Mouse (Mus musculus) forebrain, embryonic 16.5 days (tissue): Measurements from ENCODE around the gene Pacs1. TPM values are rescaled to one million over a fixed set of nuclear protein-coding genes. Genes with fewer than 3 reads are reported as not detected.

Source experiments
- ATAC-seq: fragments of 200-750 bp; cut with Nextera tagmentation; 2 replicates; pipeline ENCODE4 v1.8.0; 2017; ENCODE audit warnings: mild to moderate bottlenecking, moderate library complexity
- H3K27ac ChIP-seq: fragments of 300-500 bp; sonication (generic); 2 replicates; pipeline ENCODE4 v1.5.1; 2014; ENCODE audit warnings: low read length, control low read depth
- H3K27me3 ChIP-seq: fragments of 300-500 bp; sonication (generic); replicated peaks from 2 replicates; pipeline ENCODE4 v1.6.1; 2014; ENCODE audit warnings: low read length; ENCODE audit not compliant: control insufficient read depth, insufficient read depth
- H3K36me3 ChIP-seq: fragments of 300-500 bp; sonication (generic); 2 replicates; pipeline ENCODE4 v1.6.1; 2014; ENCODE audit not compliant: control insufficient read depth, insufficient read depth
- H3K4me1 ChIP-seq: fragments of 300-500 bp; sonication (generic); replicated peaks from 2 replicates; pipeline ENCODE4 v1.6.1; 2014; ENCODE audit warnings: low read length; ENCODE audit not compliant: control insufficient read depth, insufficient read depth
- H3K4me2 ChIP-seq: fragments of 300-500 bp; sonication (generic); 2 replicates; pipeline ENCODE4 v1.6.1; 2014; ENCODE audit warnings: mild to moderate bottlenecking, low read length, control low read depth
- H3K4me3 ChIP-seq: fragments of 300-500 bp; sonication (generic); replicated peaks from 2 replicates; pipeline ENCODE4 v1.5.1; 2014; ENCODE audit warnings: mild to moderate bottlenecking, low read length, control low read depth
- H3K9ac ChIP-seq: fragments of 300-500 bp; sonication (generic); replicated peaks from 2 replicates; pipeline ENCODE4 v1.6.1; 2014; ENCODE audit warnings: low read depth, low read length, control low read depth
- H3K9me3 ChIP-seq: fragments of 300-500 bp; sonication (generic); 2 replicates; pipeline ENCODE4 v1.6.1; 2016; ENCODE audit warnings: low read length; ENCODE audit not compliant: control insufficient read depth
- WGBS: fragments of 180-500 bp; shearing (Covaris S2); extraction: QIAGEN DNeasy Blood & Tissue Kit; methylation state at CpG from one replicate; pipeline ENCODE4 v1.1.7; 2014; 5-methylcytosine and 5-hydroxymethylcytosine counted together
- polyA plus RNA-seq: library from polyadenylated mRNA; unstranded; fragments of >200 nt; fragmentation: Nextera tagmentation; extraction: Ambion mirVana; gene quantifications from 2 replicates; pipeline ENCODE4 v1.2.1, GENCODE M21; 2015

Pacs1 gene
- 38.0 and 39.1 TPM in 2 replicates for polyA plus RNA-seq

- Histone ChIP-seq H3K4me1 (peaks cover 25% of the 10 kb centered on the region), H3K4me2 (peak within 1 kb of the TSS; percentile 70), H3K27ac (peak within 1 kb of the TSS; percentile 84), H3K9me3 (no peaks in the 10 kb centered on the region), H3K36me3 (peaks cover 24% of the 10 kb centered on the region), H3K27me3 (no peaks in the 10 kb centered on the region), H3K9ac (peak within 1 kb of the TSS; percentile 92), H3K4me3 (peak within 1 kb of the TSS; percentile 90)
- peak; percentile 93 for ATAC-seq
- 2% methylated on average over 47 of the region's 97 CpGs for WGBS
Observed at GRCm38 (mm10) chr19:5272801-5273733, at the start of gene Pacs1. Gene Pacs1, minus strand, starts transcription at chr19:5273119.

- Histone ChIP-seq H3K9ac (no peak overlapping the region), H3K27ac (no peak overlapping the region), H3K9me3 (no peaks in the 10 kb centered on the region), H3K4me1 (no peaks in the 10 kb centered on the region), H3K4me3 (no peak overlapping the region), H3K36me3 (no peaks in the 10 kb centered on the region), H3K27me3 (no peaks in the 10 kb centered on the region), H3K4me2 (no peak overlapping the region)
- no peak for ATAC-seq
- WGBS = 83% methylated on average over 8 of the region's 8 CpGs
Observed at GRCm38 (mm10) chr19:5313189-5313588, 40.3 kb upstream of the Pacs1 start.

GRCm38 (mm10) chr19:5309025-5309424 is 36.1 kb upstream of the Pacs1 start:
- H3K27ac ChIP-seq = no peak overlapping the region
- ATAC-seq = no peak
- H3K4me1 ChIP-seq = no peaks in the 10 kb centered on the region
- H3K9ac ChIP-seq = no peak overlapping the region
- H3K9me3 ChIP-seq = no peaks in the 10 kb centered on the region; the same call in 1 of the 2 replicates
- H3K4me3 ChIP-seq = no peak overlapping the region
- H3K36me3 ChIP-seq = peaks cover 26% of the 10 kb centered on the region
- WGBS = 82% methylated on average over 7 of the region's 7 CpGs
- H3K4me2 ChIP-seq = no peak overlapping the region
- no peaks in the 10 kb centered on the region for H3K27me3 ChIP-seq

- Histone ChIP-seq H3K4me3 (no peak overlapping the region), H3K27ac (no peak overlapping the region), H3K9ac (no peak overlapping the region), H3K9me3 (no peaks in the 10 kb centered on the region; the same call in 1 of the 2 replicates), H3K27me3 (no peaks in the 10 kb centered on the region), H3K4me1 (no peaks in the 10 kb centered on the region), H3K36me3 (peaks cover 29% of the 10 kb centered on the region), H3K4me2 (no peak overlapping the region)
- 46% methylated on average over 98 of the region's 98 CpGs for WGBS
- ATAC-seq = no peak
Observed at GRCm38 (mm10) chr19:5306968-5307734, 34.2 kb upstream of the Pacs1 start.

GRCm38 (mm10) chr19:5306279-5306678 is 33.4 kb upstream of the Pacs1 start:
- WGBS = 92% methylated on average over 6 of the region's 6 CpGs

GRCm38 (mm10) chr19:5302455-5302854 is 29.5 kb upstream of the Pacs1 start:
- 18% methylated on average over 4 of the region's 4 CpGs for WGBS
- Histone ChIP-seq H3K27ac (no peak overlapping the region), H3K9me3 (no peaks in the 10 kb centered on the region; the same call in 1 of the 2 replicates), H3K4me1 (peaks cover 19% of the 10 kb centered on the region), H3K4me3 (no peak overlapping the region), H3K27me3 (no peaks in the 10 kb centered on the region), H3K36me3 (peaks cover 22% of the 10 kb centered on the region), H3K9ac (no peak overlapping the region), H3K4me2 (no peak overlapping the region)
- ATAC-seq = no peak

More at GRCm38 (mm10) chr19:5306279-5306678, 33.4 kb upstream of the Pacs1 start:
- no peaks in the 10 kb centered on the region; the same call in 1 of the 2 replicates for H3K9me3 ChIP-seq
- H3K4me1 ChIP-seq = no peaks in the 10 kb centered on the region
- ATAC-seq = no peak
- no peak overlapping the region for H3K9ac ChIP-seq
- no peak overlapping the region for H3K27ac ChIP-seq
- no peak overlapping the region for H3K4me2 ChIP-seq
- peaks cover 29% of the 10 kb centered on the region for H3K36me3 ChIP-seq
- no peaks in the 10 kb centered on the region for H3K27me3 ChIP-seq
- H3K4me3 ChIP-seq = no peak overlapping the region

- WGBS = 86% methylated on average over 6 of the region's 6 CpGs
- Histone ChIP-seq H3K4me1 (peaks cover 27% of the 10 kb centered on the region), H3K27ac (no peak overlapping the region), H3K9me3 (no peaks in the 10 kb centered on the region), H3K4me2 (no peak overlapping the region), H3K27me3 (no peaks in the 10 kb centered on the region), H3K9ac (no peak overlapping the region), H3K36me3 (0 out of 2 replicates have a peak, but pooled peaks cover 6% of the 10 kb centered on the region), H3K4me3 (no peak overlapping the region)
- ATAC-seq = no peak
Observed at GRCm38 (mm10) chr19:5300588-5300987, 27.7 kb upstream of the Pacs1 start.

GRCm38 (mm10) chr19:5297903-5298800 is 25.2 kb upstream of the Pacs1 start, which contains the start of gene Gal3st3:
Gene Gal3st3, plus strand, starts transcription at chr19:5298331.
- Histone ChIP-seq H3K4me2 (peak within 1 kb of the TSS; percentile 74), H3K27me3 (no peaks in the 10 kb centered on the region), H3K27ac (peak within 1 kb of the TSS; percentile 56), H3K4me1 (peaks cover 37% of the 10 kb centered on the region), H3K9me3 (no peaks in the 10 kb centered on the region), H3K4me3 (peak within 1 kb of the TSS; percentile 55), H3K36me3 (peaks cover under 1% of the 10 kb centered on the region; the same call in 1 of the 2 replicates), H3K9ac (peak within 1 kb of the TSS; percentile 75)
- peak; percentile 67 for ATAC-seq
- WGBS = 2% methylated on average over 30 of the region's 32 CpGs
